Mouse (Mus musculus) heart, postnatal 0 days (tissue): ENCODE results near the gene Cdc73. TPM values are rescaled to one million over a fixed set of nuclear protein-coding genes. Genes with fewer than 3 reads are reported as not detected.
A peak's percentile ranks its signal among the peaks of the same experiment; 100 is the strongest.

Experiments used
- ATAC-seq: fragments of 200-750 bp; cut with Nextera tagmentation; 2 replicates; pipeline ENCODE4 v1.8.0; 2017; ENCODE audit warnings: low read depth, moderate number of reproducible peaks, moderate library complexity; ENCODE audit not compliant: insufficient read depth
- DNase-seq: peaks from one replicate; pipeline ENCODE4 v3.0.0-alpha.2; 2016; ENCODE audit warnings: low spot score
- H3K27ac ChIP-seq: fragments of 300-500 bp; sonication (generic); 2 replicates; pipeline ENCODE4 v1.5.1; 2014; ENCODE audit warnings: low read depth, mild to moderate bottlenecking
- H3K27me3 ChIP-seq: fragments of 300-500 bp; sonication (generic); 2 replicates; pipeline ENCODE4 v1.6.1; 2014; ENCODE audit warnings: low read length, mixed read lengths; ENCODE audit not compliant: control insufficient read depth, insufficient read depth
- H3K36me3 ChIP-seq: fragments of 300-500 bp; sonication (generic); replicated peaks from 2 replicates; pipeline ENCODE4 v1.6.1; 2014; ENCODE audit warnings: low read length, mixed read lengths; ENCODE audit not compliant: control insufficient read depth, insufficient read depth
- H3K4me1 ChIP-seq: fragments of 300-500 bp; sonication (generic); 2 replicates; pipeline ENCODE4 v1.6.1; 2014; ENCODE audit warnings: antibody characterized with exemption; ENCODE audit not compliant: control insufficient read depth, insufficient read depth
- H3K4me2 ChIP-seq: fragments of 300-500 bp; sonication (generic); 2 replicates; pipeline ENCODE4 v1.6.1; 2014; ENCODE audit warnings: low read depth, mild to moderate bottlenecking, low read length, moderate library complexity
- H3K4me3 ChIP-seq: fragments of 300-500 bp; sonication (generic); 2 replicates; pipeline ENCODE4 v1.5.1; 2014; ENCODE audit warnings: low read depth, low read length
- H3K9ac ChIP-seq: fragments of 300-500 bp; sonication (generic); replicated peaks from 2 replicates; pipeline ENCODE4 v1.6.1; 2014; ENCODE audit warnings: low read depth, low read length, mixed read lengths
- H3K9me3 ChIP-seq: fragments of 300-500 bp; sonication (generic); replicated peaks from 2 replicates; pipeline ENCODE4 v1.6.1; 2016; ENCODE audit warnings: low read length; ENCODE audit not compliant: control insufficient read depth
- CTCF ChIP-seq: IDR thresholded peaks from 2 replicates; pipeline ENCODE4 v1.5.1; 2016; ENCODE audit warnings: antibody characterized with exemption, control low read depth, low read depth
- EP300 ChIP-seq: IDR thresholded peaks from 2 replicates; pipeline ENCODE4 v1.6.1; 2016; ENCODE audit warnings: antibody characterized with exemption, low read depth
- WGBS: fragments of 180-500 bp; shearing (Covaris S2); extraction: QIAGEN DNeasy Blood & Tissue Kit; methylation state at CpG from one replicate; pipeline ENCODE4 v1.1.7; 2014; 5-methylcytosine and 5-hydroxymethylcytosine counted together
- polyA plus RNA-seq: library from polyadenylated mRNA; unstranded; fragments of >200 nt; fragmentation: Nextera tagmentation; extraction: Ambion mirVana; gene quantifications from 2 replicates; pipeline ENCODE4 v1.2.1, GENCODE M21; 2015
- total RNA-seq: library from RNA; depleted of rRNA; stranded (reverse); fragments of >200 nt; gene quantifications from 2 replicates; pipeline ENCODE4 v1.2.3, GENCODE M21; 2014; ENCODE audit warnings: low replicate concordance; rRNA removed

Cdc73 gene
- total RNA-seq = 4.3 and 9.9 TPM in 2 replicates
- 9.9 and 10.7 TPM in 2 replicates for polyA plus RNA-seq

- no peak; the same call in 1 of the 2 replicates for TF ChIP-seq CTCF
- no peak for TF ChIP-seq EP300
- Histone ChIP-seq H3K27me3 (no peaks in the 10 kb centered on the region), H3K27ac (peak within 1 kb of the TSS; percentile 93), H3K9me3 (no peaks in the 10 kb centered on the region), H3K4me2 (peak within 1 kb of the TSS; percentile 77), H3K9ac (peak within 1 kb of the TSS; percentile 85), H3K36me3 (peaks cover 7% of the 10 kb centered on the region; the same call in 1 of the 2 replicates), H3K4me1 (peaks cover 15% of the 10 kb centered on the region; the same call in 1 of the 2 replicates), H3K4me3 (peak within 1 kb of the TSS; percentile 84)
- peak; percentile 85 for DNase-seq
- peak; percentile 100 for ATAC-seq
- WGBS = 0% methylated on average over 46 of the region's 74 CpGs
Observed at GRCm38 (mm10) chr1:143702741-143703262, at the start of gene Cdc73. Gene Cdc73, minus strand, starts transcription at chr1:143702893.

GRCm38 (mm10) chr1:143745871-143746270 lies 43.2 kb upstream of the Cdc73 start:
- peaks cover 57% of the 10 kb centered on the region for H3K36me3 ChIP-seq
- 86% methylated on average over 10 of the region's 10 CpGs for WGBS

DNA sequence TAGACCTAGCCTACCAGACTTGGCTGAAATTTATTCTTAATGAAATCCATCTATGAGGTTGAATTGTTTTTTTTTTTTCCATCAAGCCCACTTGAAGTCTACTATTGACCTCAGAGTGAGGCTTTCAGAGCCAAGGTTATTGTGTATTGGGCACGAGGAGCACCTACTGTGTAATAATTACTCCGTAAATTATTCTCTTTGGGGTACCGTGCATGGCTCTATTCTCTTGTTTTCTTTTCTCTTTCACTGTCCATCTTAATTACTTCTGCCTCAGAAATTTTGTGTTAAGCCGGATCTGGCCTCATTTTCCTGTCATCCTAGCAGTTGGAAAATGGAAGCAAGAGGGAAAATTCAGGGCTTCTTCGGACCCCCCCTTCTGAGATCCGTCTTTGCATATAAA lies 39.5 kb upstream of the Cdc73 start:
- WGBS = 90% methylated on average over 6 of the region's 6 CpGs

More at GRCm38 (mm10) chr1:143745871-143746270, 43.2 kb upstream of the Cdc73 start:
- TF ChIP-seq CTCF (no peak), EP300 (no peak)
- Histone ChIP-seq H3K4me2 (no peak overlapping the region), H3K9me3 (no peaks in the 10 kb centered on the region), H3K27ac (no peak overlapping the region), H3K4me1 (no peaks in the 10 kb centered on the region), H3K4me3 (no peak overlapping the region), H3K9ac (no peak overlapping the region), H3K27me3 (no peaks in the 10 kb centered on the region)
- no peak for DNase-seq
- no peak for ATAC-seq

GRCm38 (mm10) chr1:143741331-143741730 lies 38.6 kb upstream of the Cdc73 start:
- H3K4me1 ChIP-seq = 0 out of 2 replicates have a peak, but pooled peaks cover 4% of the 10 kb centered on the region
- H3K27me3 ChIP-seq = no peaks in the 10 kb centered on the region
- H3K9ac ChIP-seq = no peak overlapping the region
- no peak overlapping the region for H3K27ac ChIP-seq
- 84% methylated on average over 5 of the region's 5 CpGs for WGBS
- H3K4me2 ChIP-seq = no peak overlapping the region
- no peak for ATAC-seq
- no peak overlapping the region for H3K4me3 ChIP-seq
- DNase-seq = no peak
- H3K9me3 ChIP-seq = no peaks in the 10 kb centered on the region
- H3K36me3 ChIP-seq = peaks cover 34% of the 10 kb centered on the region
- no peak for TF ChIP-seq EP300
- TF ChIP-seq CTCF = no peak

More for the DNA sequence above, 39.5 kb upstream of the Cdc73 start:
- H3K27me3 ChIP-seq = no peaks in the 10 kb centered on the region
- peaks cover 43% of the 10 kb centered on the region for H3K36me3 ChIP-seq
- 0 out of 2 replicates have a peak, but pooled peaks cover 4% of the 10 kb centered on the region for H3K4me1 ChIP-seq
- no peak for TF ChIP-seq EP300
- no peak for TF ChIP-seq CTCF
- no peak overlapping the region for H3K9ac ChIP-seq
- no peak overlapping the region for H3K27ac ChIP-seq
- no peak overlapping the region for H3K4me2 ChIP-seq
- no peak for DNase-seq
- no peak overlapping the region for H3K4me3 ChIP-seq
- no peak for ATAC-seq
- no peaks in the 10 kb centered on the region for H3K9me3 ChIP-seq

DNA sequence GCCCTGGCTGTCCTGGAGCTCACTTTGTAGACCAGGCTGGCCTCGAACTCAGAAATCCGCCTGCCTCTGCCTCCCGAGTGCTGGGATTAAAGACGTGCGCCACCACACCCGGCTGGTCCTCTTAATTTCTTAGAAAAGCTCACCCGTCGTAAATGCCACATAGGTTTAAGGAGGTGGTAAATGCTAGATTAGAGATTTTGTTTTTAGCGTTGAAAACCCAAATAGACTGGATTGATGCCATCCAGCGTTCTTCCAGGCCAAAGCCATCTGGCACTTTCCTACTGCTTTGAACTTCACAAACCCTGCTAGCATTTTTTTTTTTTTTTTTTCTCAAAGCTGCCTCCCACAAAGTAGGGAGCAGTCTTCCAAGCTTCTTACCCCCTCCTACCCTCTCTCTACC lies 37.9 kb upstream of the Cdc73 start:
- DNase-seq (no peak), ATAC-seq (no peak)
- Histone ChIP-seq H3K9me3 (no peaks in the 10 kb centered on the region), H3K9ac (no peak overlapping the region), H3K36me3 (peaks cover 28% of the 10 kb centered on the region), H3K27me3 (no peaks in the 10 kb centered on the region), H3K4me3 (no peak overlapping the region), H3K4me2 (peak overlapping the region; percentile 84; the same call in 1 of the 2 replicates), H3K27ac (no peak overlapping the region), H3K4me1 (0 out of 2 replicates have a peak, but pooled peaks cover 4% of the 10 kb centered on the region)
- no peak for TF ChIP-seq CTCF
- TF ChIP-seq EP300 = no peak
- 81% methylated on average over 9 of the region's 10 CpGs for WGBS
